Mouse (Mus musculus) c-Kit-negative CD71-positive TER-119-positive erythroid progenitor cells, embryonic 14.5 days (primary cell): ENCODE data around the gene Tbc1d13.
"Not testable (repeated sequence)": the region's sequence is repeated elsewhere in the genome, so short reads cannot be mapped to it uniquely, and the experiment has no call there.

Experiments used
- DNase-seq: peaks from one replicate; pipeline ENCODE4 v3.0.0-alpha.2; 2013; ENCODE audit warnings: low read depth, low spot score

The Tbc1d13 gene

GRCm38 (mm10) chr2:30130156-30130555, 3.4 kb upstream of the Tbc1d13 start:
- DNase-seq = no peak

GRCm38 (mm10) chr2:30131240-30131639, 2.3 kb upstream of the Tbc1d13 start:
- not testable (repeated sequence) for DNase-seq

GRCm38 (mm10) chr2:30132801-30133612, 539 bp upstream of the Tbc1d13 start:
- no peak for DNase-seq

GRCm38 (mm10) chr2:30134378-30134711, 799 bp downstream of the Tbc1d13 start:
- DNase-seq = no peak

GRCm38 (mm10) chr2:30134928-30135620, 1.5 kb downstream of the Tbc1d13 start:
- no peak for DNase-seq

- no peak for DNase-seq
Observed at GRCm38 (mm10) chr2:30136458-30136857, 2.9 kb downstream of the Tbc1d13 start.

- DNase-seq = not testable (repeated sequence)
Observed at GRCm38 (mm10) chr2:30140021-30140420, 6.5 kb downstream of the Tbc1d13 start.

GRCm38 (mm10) chr2:30144436-30144835, 10.9 kb downstream of the Tbc1d13 start:
- DNase-seq = no peak

- DNase-seq = no peak
Observed at GRCm38 (mm10) chr2:30147466-30147865, 13.9 kb downstream of the Tbc1d13 start.

- DNase-seq = no peak
Observed at GRCm38 (mm10) chr2:30151840-30152239, 18.3 kb downstream of the Tbc1d13 start.

GRCm38 (mm10) chr2:30152616-30153015, 19.1 kb downstream of the Tbc1d13 start:
- DNase-seq = no peak

- DNase-seq = not testable (repeated sequence)
Observed at GRCm38 (mm10) chr2:30159871-30160270, 26.3 kb downstream of the Tbc1d13 start.

GRCm38 (mm10) chr2:30161809-30162208, 28.3 kb downstream of the Tbc1d13 start:
- DNase-seq = no peak

GRCm38 (mm10) chr2:30164340-30164932, 30.9 kb downstream of the Tbc1d13 start:
- no peak for DNase-seq

GRCm38 (mm10) chr2:30166677-30167076, 33.1 kb downstream of the Tbc1d13 start:
- DNase-seq = no peak

GRCm38 (mm10) chr2:30171371-30171996, 37.9 kb downstream of the Tbc1d13 start, which contains the start of gene Endog:
Endog (plus strand) TSS chr2:30171493.
- DNase-seq = no peak

- DNase-seq = no peak
Observed at GRCm38 (mm10) chr2:30171997-30172382, 38.4 kb downstream of the Tbc1d13 start.

- no peak for DNase-seq
Observed at GRCm38 (mm10) chr2:30173541-30174240, 40.1 kb downstream of the Tbc1d13 start.

GRCm38 (mm10) chr2:30175897-30176296, 42.4 kb downstream of the Tbc1d13 start:
- no peak for DNase-seq

GRCm38 (mm10) chr2:30176561-30176960, 43.0 kb downstream of the Tbc1d13 start:
- no peak for DNase-seq
